Mouse (Mus musculus) activated CD4-positive, CD25-positive, alpha-beta regulatory T cell, adult 4 months (primary cell): ENCODE data around the gene Zswim8. TPM values are rescaled to one million over a fixed set of nuclear protein-coding genes. Genes with fewer than 3 reads are reported as not detected.
"Not testable (repeated sequence)": the region's sequence is repeated elsewhere in the genome, so short reads cannot be mapped to it uniquely, and the experiment has no call there.

Experiments used
- ATAC-seq: one replicate; pipeline ENCODE4 v1.8.0; 2017
- polyA plus RNA-seq, 2 experiments: library from polyadenylated mRNA; unstranded; fragments of 100-300 nt; shearing (Covaris generic); gene quantifications; one replicate each; pipeline ENCODE4 v1.2.1; 2017

The Zswim8 gene
- polyA plus RNA-seq, 2 experiments from 2014 or later, result 19.2 to 24.8 TPM

- ATAC-seq, result no peak
Observed at GRCm38 (mm10) chr14:20694185-20694883, 13.0 kb upstream of the Zswim8 start.

DNA sequence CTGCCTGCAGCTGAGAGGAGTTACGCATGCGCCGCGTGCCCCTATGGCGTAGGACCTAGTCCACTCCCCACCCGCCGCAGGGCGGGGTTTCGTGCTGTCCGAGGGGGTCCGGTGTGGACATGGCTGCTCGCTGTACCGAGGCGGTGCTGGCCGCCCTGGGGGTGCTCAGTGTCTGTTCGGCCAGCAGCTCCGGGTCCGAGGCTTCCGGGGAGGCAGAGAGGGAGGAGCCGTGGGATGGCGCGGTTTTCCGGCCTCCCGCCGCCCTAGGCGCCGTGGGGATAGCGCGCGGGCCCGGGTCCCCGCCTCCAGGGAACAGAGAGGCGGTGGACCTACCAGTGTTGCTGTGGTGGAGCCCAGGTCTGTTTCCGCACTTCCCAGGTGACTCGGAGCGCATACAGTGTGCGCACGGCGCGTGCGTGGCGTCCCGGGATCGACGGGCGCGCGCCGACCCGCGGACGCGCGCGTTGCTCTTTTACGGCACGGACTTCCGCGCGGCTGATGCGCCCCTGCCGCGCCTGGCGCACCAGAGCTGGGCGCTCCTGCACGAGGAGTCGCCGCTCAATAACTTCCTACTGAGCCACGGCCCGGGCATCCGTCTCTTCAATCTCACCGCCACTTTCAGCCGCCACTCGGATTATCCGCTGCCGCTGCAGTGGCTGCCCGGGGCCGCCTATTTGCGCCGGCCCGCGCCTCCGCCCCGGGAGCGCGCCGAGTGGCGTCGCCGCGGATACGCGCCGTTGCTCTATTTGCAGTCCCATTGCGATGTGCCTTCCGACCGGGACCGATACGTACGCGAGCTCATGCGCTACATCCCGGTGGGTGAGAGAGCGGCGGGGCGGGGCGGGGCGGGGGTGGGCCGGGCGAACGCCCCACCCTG is 12.2 kb upstream of the Zswim8 start, which contains the start of gene Fut11:
Gene Fut11, plus strand, starts transcription at position 85 of the 877 bp plus-strand sequence.
- peak; percentile 83 for ATAC-seq

GRCm38 (mm10) chr14:20695761-20696520 is 11.4 kb upstream of the Zswim8 start:
- no peak for ATAC-seq

- ATAC-seq, result no peak
Observed at GRCm38 (mm10) chr14:20696986-20697385, 10.4 kb upstream of the Zswim8 start.

DNA sequence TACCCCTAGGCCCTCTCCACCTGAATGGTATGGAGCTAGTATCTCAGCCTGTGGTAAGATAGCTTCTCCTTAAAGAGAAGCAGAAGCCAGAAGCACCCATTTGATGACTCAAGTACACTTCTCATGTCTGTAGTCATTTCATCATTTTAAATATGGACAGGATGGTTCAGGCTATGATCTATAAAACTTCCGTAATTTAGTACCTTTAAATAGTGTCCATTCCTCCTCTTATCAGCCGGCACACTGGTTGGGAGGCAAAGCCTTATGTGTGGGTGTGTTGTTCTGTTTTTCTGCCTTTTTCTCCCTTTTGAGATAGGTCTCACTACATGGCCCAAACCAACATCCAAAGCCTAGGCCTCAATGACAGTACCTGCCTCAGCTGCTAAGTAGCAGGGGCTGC is 8.8 kb upstream of the Zswim8 start:
- ATAC-seq, result no peak

DNA sequence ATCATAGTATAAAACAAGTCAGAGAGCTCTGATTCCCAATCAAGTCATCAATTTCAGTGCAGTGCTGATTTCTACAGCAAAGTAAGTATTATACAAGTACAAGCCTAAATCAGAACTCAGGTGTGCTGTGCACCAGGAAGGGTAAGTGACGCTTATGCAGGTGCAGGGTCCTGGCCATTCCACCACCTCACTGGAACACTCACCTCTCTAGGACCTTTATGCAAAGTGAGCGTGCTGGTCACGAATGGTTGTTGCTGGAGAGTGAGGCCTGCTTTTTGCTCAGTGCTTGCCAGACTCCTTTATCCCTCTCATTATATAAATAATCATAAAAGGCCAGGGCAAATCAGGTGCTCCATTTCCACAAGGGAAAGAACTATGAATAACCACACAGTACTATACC is 7.0 kb upstream of the Zswim8 start:
- ATAC-seq, result no peak

DNA sequence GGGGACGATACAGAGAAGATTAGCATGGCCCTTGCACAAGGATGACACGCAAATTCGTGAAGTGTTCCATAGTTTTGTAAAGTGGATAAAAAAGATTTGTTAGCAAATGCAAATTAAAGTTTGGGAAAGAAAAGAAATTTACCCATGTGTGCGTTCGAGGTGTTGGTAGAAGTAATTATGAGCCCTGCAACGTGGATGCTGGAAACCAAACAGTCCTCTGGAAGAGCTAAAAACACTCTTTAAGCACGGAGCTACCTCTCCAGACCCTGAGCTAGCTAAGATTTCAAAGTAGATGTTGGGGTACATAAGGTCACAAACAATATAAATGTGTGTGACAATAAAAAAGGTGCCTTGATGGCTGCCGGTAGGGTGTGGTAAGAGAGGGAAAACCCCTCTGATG is 5.8 kb upstream of the Zswim8 start:
- no peak for ATAC-seq

DNA sequence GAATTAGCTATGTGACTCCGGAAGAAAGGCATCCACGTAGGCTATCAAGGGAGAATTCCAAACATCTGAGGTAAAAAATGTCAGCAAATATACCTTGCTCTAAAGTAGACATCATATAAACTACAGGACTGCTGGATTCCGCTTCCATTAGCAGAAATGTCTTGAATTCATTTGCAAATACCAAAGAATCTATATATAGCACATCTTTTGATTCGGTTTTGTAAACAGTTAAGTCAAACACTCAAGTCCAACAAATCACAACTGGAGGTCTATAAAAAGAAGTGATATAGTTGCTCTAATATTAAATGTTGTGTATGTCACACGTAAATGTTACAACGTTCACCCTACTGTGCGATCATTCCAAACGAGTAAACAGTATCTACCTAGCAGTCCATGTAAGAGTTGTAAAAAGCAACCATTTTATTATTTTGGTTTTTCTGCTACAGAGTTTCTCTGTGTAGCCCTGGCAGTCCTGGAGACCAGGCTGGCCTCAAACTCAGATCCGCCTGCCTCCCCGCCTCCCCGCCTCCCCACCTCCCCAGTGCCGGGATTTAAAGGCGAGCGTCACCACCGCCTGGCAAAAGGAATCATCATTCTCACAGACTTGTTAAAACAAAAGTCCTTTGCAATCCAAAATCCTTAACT is 5.1 kb upstream of the Zswim8 start:
- no peak for ATAC-seq

GRCm38 (mm10) chr14:20702741-20703381 is 4.5 kb upstream of the Zswim8 start, which contains the start of gene Chchd1:
Gene Chchd1, plus strand, starts transcription at chr14:20703006.
- ATAC-seq, result peak; percentile 65

GRCm38 (mm10) chr14:20703461-20703860 is 3.9 kb upstream of the Zswim8 start:
- not testable (repeated sequence) for ATAC-seq

DNA sequence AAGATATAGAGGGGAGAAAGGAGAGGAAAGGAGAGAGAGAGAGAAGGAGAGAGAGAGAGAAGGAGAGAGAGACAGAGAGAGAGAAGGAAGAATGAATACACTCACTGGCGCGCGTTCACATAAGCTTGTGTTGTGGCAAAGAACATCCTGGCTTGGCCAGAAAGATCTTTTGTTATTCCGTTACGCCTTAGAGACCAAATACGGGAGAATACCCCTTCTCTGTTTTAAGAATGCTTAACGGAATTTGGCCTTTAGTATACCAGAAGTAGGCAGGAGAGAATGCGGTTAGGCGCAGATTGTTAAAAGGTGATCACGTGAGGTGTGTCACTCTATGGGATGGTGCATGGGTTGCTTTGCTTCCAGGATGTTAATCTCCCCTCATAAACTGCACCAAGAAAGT is 887 bp downstream of the Zswim8 start:
- ATAC-seq, result peak; percentile 38

DNA sequence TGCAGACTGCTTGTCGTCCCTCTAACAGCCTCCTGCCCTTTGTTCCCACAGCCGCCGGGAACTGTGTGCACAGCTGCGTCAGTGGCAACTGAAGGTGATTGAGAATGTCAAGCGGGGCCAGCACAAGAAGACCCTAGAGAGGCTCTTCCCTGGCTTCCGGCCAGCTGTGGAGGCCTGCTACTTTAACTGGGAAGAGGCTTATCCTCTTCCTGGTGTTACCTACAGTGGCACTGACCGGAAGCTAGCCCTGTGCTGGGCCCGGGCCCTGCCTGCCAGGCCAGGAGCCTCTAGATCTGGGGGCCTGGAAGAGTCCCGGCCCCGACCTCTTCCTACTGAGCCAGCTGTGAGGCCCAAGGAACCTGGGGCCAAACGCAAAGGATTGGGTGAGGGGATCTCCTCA is 6.5 kb downstream of the Zswim8 start:
- ATAC-seq, result no peak

- no peak for ATAC-seq
Observed at GRCm38 (mm10) chr14:20718443-20718842, 11.1 kb downstream of the Zswim8 start.

DNA sequence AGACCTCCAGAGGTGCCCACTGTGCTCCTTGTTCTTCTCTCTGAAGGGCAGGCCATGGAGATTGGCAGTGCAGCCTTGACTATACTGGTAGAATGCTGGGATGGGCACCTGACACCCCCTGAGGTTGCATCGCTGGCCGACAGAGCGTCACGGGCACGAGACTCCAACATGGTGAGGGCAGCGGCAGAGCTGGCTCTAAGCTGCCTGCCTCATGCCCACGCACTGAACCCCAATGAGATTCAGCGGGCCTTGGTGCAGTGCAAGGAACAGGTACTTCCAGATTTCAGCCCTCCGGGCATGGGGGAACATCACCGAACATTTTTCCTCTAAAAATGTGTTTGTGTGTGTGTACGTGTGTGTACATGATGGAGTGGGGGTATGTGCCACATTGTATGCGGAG is 12.4 kb downstream of the Zswim8 start:
- no peak for ATAC-seq

- no peak for ATAC-seq
Observed at GRCm38 (mm10) chr14:20721371-20721770, 14.0 kb downstream of the Zswim8 start.

DNA sequence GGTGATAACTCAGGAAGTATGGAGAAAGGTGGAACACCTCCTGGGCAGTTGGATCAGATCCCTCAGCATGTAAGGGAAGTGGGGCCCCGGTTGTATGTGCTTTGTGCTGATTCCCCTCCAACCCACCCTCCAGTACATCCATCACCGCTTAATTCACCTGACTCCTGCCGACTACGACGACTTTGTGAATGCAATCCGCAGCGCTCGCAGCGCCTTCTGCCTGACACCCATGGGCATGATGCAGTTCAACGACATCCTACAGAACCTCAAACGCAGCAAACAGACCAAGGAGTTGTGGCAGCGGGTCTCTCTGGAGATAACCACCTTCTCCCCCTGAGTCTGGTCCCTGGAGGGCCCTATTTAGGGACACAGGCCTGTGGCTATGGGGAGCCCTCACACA is 15.7 kb downstream of the Zswim8 start:
- no peak for ATAC-seq

DNA sequence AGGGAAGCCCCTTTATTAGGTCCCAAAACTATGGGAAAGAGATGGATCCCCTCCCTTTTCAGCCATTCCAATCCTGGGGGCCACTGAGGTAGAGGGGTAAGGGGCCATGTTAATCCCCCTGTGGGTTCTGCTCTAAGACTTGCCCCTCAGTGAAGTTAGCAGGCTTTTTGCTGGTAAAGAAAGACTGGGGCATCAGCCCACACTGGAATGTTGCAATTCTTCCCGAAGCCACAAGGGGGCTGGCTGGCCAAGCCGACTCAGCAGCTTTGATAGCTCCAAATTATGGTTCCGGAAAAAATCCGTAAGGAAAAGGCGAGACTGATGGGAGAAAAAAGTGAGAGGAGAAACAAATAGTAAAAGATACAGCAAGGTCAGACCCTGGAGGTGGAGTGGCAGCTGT is 16.7 kb downstream of the Zswim8 start:
- no peak for ATAC-seq

DNA sequence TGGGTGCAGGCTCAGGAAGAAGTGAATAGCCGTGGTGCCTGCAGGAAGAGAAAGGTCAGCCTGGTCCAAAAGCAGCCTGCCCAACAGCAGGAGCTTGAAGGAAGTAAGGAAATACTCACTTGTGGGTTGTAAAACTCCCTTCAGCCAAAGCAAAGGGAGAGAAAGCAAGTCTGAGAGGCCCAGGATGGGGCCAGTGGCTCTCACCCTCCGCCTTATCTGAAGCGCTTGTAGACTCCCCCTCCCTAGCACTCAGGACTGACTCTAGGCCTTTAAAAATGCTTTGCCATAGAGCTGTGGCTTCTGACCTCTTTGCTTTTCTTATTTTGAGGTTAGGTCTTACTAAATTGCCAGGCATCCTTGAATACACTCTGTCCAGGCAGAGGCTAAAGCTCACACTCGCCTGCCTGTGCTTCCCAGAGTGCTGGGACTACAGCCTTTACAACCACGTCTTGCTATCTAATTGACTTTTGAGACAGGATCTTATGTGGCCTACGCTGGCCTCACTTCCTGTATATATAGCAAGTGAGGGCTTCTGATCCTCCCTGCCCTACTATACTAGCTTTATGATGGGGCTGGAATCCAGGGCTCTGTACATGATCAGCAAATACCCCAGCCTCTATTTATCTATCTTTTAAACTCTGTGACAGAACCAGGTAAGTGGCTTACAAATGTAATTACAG is 18.4 kb downstream of the Zswim8 start:
- no peak for ATAC-seq

DNA sequence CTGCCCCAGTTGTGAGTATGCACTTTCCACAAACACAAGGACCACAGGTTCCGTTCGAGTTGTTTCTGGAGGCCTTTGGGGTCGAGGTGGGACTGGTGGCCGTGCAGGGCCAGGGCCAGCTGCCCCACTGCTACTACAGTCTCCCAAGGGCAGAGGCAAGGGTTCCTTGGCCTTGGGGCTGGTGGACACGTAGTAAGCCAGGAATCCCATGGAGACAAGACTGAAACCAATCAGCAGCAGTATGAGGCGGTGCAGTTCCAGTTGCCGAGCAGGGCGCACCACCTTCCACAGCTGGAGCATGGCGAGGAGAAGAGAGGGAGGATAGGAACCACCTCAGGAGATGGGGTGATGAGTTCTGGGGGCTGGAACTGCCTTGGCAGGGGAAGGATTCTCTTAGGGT is 22.5 kb downstream of the Zswim8 start:
- ATAC-seq, result no peak

DNA sequence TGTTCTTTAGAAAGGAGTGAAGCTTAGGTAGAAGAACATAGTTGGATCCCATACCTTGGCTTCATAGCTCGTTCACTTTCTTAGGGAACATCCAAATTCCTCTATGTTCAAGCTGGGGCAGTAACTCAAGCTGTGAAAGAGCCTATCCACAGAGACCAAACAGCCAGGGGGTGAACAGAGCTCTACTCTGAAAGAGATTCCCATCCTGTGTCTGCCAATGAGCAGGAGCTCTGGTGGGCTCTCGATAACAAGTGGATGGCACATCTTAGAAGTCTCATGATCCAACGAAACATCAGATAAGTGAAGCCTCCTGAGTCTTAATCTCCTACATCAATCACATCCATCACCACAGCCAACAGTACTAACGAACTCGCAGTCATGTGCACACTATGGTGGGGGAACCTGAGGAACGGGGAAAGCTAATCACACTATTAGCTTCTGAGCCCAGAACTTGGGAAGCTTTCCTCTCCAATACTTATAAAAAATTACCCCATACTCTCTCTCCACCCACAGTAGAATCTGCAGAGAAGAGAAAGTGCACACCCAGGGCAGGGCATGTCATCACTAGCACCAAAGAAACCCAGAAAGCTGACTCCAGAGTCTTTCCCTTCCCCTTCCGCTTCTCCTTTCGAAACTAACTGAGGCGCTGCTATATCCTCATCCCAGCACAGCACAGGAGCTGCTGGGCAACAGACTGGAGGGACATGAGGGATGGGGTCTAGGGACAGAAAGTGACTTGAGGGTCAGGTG is 23.7 kb downstream of the Zswim8 start:
- ATAC-seq, result no peak
